Mouse (Mus musculus) midbrain, embryonic 16.5 days (tissue): ENCODE results near the gene Cd163. TPM values are rescaled to one million over a fixed set of nuclear protein-coding genes. Genes with fewer than 3 reads are reported as not detected.
"Not testable (repeated sequence)": the region's sequence is repeated elsewhere in the genome, so short reads cannot be mapped to it uniquely, and the experiment has no call there.

ENCODE experiments used
- ATAC-seq: fragments of 200-750 bp; cut with Nextera tagmentation; 2 replicates; pipeline ENCODE4 v1.8.0; 2017; ENCODE audit warnings: moderate TSS enrichment
- H3K27ac ChIP-seq: fragments of 300-500 bp; sonication (generic); 2 replicates; pipeline ENCODE4 v1.5.1; 2014; ENCODE audit warnings: mild to moderate bottlenecking, low read length, mixed read lengths
- H3K27me3 ChIP-seq: fragments of 300-500 bp; sonication (generic); 2 replicates; pipeline ENCODE4 v1.6.1; 2014; ENCODE audit warnings: low read depth, low read length, mixed read lengths; ENCODE audit not compliant: control insufficient read depth, insufficient read depth
- H3K36me3 ChIP-seq: fragments of 300-500 bp; sonication (generic); 2 replicates; pipeline ENCODE4 v1.6.1; 2014; ENCODE audit warnings: mild to moderate bottlenecking, low read length, moderate library complexity, mixed read lengths; ENCODE audit not compliant: control insufficient read depth, insufficient read depth
- H3K4me1 ChIP-seq: fragments of 300-500 bp; sonication (generic); 2 replicates; pipeline ENCODE4 v1.6.1; 2014; ENCODE audit warnings: mild to moderate bottlenecking, low read length, mixed read lengths; ENCODE audit not compliant: control insufficient read depth, insufficient read depth
- H3K4me2 ChIP-seq: fragments of 300-500 bp; sonication (generic); 2 replicates; pipeline ENCODE4 v1.6.1; 2014; ENCODE audit warnings: mild to moderate bottlenecking, low read length, mixed read lengths
- H3K4me3 ChIP-seq: fragments of 300-500 bp; sonication (generic); 2 replicates; pipeline ENCODE4 v1.5.1; 2014; ENCODE audit warnings: low read depth, mild to moderate bottlenecking, low read length, moderate library complexity, mixed read lengths
- H3K9ac ChIP-seq: fragments of 300-500 bp; sonication (generic); 2 replicates; pipeline ENCODE4 v1.6.1; 2014; ENCODE audit warnings: low read depth, low read length, mixed read lengths
- H3K9me3 ChIP-seq: fragments of 300-500 bp; sonication (generic); replicated peaks from 2 replicates; pipeline ENCODE4 v1.6.1; 2014; ENCODE audit warnings: mild to moderate bottlenecking, low read length, mixed read lengths; ENCODE audit not compliant: control insufficient read depth, poor library complexity, severe bottlenecking
- WGBS: fragments of 180-500 bp; shearing (Covaris S2); extraction: QIAGEN DNeasy Blood & Tissue Kit; methylation state at CpG from one replicate; pipeline ENCODE4 v1.1.7; 2014; 5-methylcytosine and 5-hydroxymethylcytosine counted together
- polyA plus RNA-seq: library from polyadenylated mRNA; unstranded; fragments of >200 nt; fragmentation: Nextera tagmentation; extraction: Ambion mirVana; gene quantifications from 2 replicates; pipeline ENCODE4 v1.2.1, GENCODE M21; 2015

Cd163 gene
- polyA plus RNA-seq, 1 experiment from 2014 or later, result 1.0 TPM

DNA sequence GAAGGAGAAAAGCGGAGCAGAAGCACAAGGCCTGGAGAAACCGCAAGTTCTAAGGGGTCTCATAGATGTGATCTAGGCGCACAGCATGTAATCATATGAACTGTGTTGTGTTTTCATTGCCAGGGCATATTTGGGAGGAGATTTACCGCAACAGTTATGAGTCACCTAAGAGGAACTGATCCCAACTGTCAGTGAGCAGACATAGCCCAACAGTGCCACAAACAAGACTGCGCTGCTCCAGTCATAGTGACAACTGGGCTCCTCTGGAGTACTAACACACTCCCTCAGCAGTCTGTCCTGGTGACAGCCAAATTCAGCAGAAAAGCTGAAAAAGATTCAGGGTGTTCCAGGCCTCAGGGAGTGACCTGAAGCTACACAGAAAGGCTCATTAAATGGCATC lies 7.1 kb upstream of the Cd163 start:
- H3K4me2 ChIP-seq, H3K27me3 ChIP-seq, H3K9ac ChIP-seq, H3K4me3 ChIP-seq, ATAC-seq, H3K36me3 ChIP-seq, H3K27ac ChIP-seq, H3K9me3 ChIP-seq, H3K4me1 ChIP-seq: not testable (repeated sequence)
- WGBS, result 98% methylated on average over 4 of the region's 5 CpGs

DNA sequence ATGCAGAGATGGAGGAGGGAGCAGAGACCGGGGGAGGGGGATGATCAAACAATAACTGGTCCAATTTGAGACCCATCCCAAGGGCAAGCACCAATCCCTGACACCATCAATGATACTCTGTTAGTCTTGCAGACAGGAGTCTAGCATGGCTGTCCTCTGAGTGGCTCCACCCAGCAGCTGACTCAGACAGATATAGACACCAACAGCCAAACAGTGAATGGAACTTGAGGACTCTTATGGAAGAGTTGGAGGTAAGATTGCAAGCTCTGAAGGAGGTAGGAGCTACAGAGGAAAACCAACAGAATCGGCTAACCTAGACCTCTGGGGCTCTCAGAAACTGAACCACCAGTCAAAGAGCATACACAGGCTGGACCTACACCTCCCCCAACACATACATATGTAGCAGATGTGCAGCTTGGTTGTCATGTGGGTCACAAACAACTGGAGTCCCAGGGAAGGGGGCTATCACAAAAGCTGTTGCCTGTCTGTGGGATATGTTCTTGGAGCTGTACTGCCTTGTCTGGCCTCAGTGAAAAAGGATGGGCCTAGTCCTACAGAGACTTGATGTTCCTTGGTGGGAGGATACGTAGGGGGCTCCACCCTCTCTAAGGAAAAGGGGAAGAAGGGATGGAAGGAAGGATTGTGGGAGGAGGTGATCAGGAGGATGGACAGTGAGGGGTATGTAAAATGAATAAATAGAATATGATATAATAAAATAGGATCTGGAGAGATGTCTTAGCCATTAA lies 2.8 kb upstream of the Cd163 start:
- Histone ChIP-seq H3K27ac (no peak overlapping the region), H3K4me3 (no peak overlapping the region), H3K9ac (no peak overlapping the region), H3K4me1 (no peaks in the 10 kb centered on the region), H3K27me3 (no peaks in the 10 kb centered on the region), H3K36me3 (no peaks in the 10 kb centered on the region), H3K4me2 (no peak overlapping the region), H3K9me3 (no peaks in the 10 kb centered on the region)
- WGBS, result 82% methylated on average over 3 of the region's 3 CpGs
- no peak for ATAC-seq

DNA sequence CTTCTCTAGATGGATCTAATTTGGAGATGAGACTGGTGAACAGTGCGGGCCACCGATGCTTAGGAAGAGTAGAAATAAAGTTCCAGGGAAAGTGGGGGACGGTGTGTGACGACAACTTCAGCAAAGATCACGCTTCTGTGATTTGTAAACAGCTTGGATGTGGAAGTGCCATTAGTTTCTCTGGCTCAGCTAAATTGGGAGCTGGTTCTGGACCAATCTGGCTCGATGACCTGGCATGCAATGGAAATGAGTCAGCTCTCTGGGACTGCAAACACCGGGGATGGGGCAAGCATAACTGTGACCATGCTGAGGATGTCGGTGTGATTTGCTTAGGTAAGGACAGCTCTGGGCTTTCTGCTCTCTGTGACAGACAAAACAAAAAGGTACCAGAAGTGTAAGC lies 4.5 kb downstream of the Cd163 start:
- 87% methylated on average over 8 of the region's 8 CpGs for WGBS
- Histone ChIP-seq H3K36me3 (no peaks in the 10 kb centered on the region), H3K4me1 (no peaks in the 10 kb centered on the region), H3K4me3 (no peak overlapping the region), H3K9ac (no peak overlapping the region), H3K4me2 (no peak overlapping the region), H3K9me3 (no peaks in the 10 kb centered on the region), H3K27me3 (no peaks in the 10 kb centered on the region), H3K27ac (no peak overlapping the region)
- ATAC-seq, result no peak

DNA sequence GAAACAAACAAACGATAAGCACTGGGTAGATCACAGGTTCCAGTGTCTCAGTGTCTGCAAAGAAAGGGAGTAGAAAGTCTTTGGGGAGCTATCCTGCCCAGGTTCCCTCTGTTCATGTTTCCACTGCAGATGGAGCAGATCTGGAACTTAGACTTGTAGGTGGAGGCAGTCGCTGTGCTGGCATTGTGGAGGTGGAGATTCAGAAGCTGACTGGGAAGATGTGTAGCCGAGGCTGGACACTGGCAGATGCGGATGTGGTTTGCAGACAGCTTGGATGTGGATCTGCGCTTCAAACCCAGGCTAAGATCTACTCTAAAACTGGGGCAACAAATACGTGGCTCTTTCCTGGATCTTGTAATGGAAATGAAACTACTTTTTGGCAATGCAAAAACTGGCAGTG lies 7.8 kb downstream of the Cd163 start:
- 87% methylated on average over 6 of the region's 6 CpGs for WGBS

DNA sequence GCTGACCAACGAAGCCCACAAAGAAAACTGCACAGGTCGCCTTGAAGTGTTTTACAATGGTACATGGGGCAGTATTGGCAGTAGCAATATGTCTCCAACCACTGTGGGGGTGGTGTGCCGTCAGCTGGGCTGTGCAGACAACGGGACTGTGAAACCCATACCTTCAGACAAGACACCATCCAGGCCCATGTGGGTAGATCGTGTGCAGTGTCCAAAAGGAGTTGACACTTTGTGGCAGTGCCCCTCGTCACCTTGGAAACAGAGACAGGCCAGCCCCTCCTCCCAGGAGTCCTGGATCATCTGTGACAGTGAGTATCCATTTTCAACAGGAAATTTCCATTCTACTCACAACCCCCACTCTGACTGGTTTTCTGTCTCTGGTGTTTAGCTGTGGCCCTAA lies 15.9 kb downstream of the Cd163 start:
- no peaks in the 10 kb centered on the region for H3K9me3 ChIP-seq
- no peak overlapping the region for H3K4me2 ChIP-seq
- H3K4me1 ChIP-seq, result no peaks in the 10 kb centered on the region
- no peak for ATAC-seq
- no peaks in the 10 kb centered on the region for H3K27me3 ChIP-seq
- WGBS, result 58% methylated on average over 6 of the region's 6 CpGs
- no peak overlapping the region for H3K27ac ChIP-seq
- no peak overlapping the region for H3K4me3 ChIP-seq
- H3K36me3 ChIP-seq, result no peaks in the 10 kb centered on the region
- H3K9ac ChIP-seq, result no peak overlapping the region

More for the DNA sequence above, 7.8 kb downstream of the Cd163 start:
- no peaks in the 10 kb centered on the region for H3K9me3 ChIP-seq
- no peaks in the 10 kb centered on the region for H3K27me3 ChIP-seq
- H3K4me1 ChIP-seq, result no peaks in the 10 kb centered on the region
- no peak overlapping the region for H3K4me2 ChIP-seq
- no peaks in the 10 kb centered on the region for H3K36me3 ChIP-seq
- no peak overlapping the region for H3K27ac ChIP-seq
- H3K9ac ChIP-seq, result no peak overlapping the region
- no peak for ATAC-seq
- no peak overlapping the region for H3K4me3 ChIP-seq

DNA sequence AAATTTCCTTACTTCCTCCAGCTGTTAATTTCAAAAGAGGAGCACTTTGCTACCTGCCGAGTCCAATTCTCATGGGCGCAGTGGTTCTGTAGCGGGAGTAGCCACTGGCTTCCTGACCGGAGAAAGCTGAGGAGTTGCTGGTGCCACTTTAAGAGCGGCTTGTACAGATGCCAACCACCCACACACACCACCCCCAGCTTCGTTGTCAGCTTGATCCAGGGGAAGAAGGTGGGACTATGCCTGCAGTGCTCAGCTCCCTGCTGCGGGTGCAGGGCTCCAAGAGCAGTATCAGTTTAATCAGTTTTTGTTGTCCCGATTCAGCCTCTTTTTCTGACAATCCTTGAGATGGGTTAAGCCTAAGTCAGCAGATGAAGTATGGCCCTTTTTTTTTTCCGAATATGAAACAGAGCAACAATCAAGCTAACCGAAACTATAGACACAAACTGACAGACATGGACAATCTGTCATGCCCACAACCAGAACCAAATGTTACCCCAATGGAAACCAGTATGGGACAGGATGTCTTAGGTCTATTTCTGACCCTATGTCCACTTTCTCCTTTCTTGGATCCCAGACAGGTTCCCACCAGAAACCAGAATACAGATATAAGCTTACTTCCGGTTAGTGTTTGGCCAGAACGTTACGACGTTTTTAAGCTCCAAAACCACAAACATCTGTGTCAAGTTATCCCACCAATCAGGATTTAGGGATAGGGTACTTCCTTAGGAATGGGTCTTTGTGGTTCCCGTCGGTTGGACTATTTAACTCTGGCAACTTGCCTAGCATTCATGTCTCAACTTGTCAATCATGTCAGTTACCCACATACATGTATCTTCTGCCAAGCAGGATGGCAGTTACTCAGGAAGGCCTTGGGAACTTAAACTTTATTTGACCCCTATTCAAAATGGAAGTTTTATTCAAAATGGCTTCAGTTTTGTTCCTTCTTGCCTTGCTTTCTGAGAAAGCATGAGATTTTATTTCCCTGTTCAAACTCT lies 17.3 kb downstream of the Cd163 start:
- H3K4me1 ChIP-seq, result no peaks in the 10 kb centered on the region
- H3K9me3 ChIP-seq, result no peaks in the 10 kb centered on the region
- ATAC-seq, result no peak
- no peak overlapping the region for H3K4me3 ChIP-seq
- no peaks in the 10 kb centered on the region for H3K36me3 ChIP-seq
- no peak overlapping the region for H3K4me2 ChIP-seq
- WGBS, result 86% methylated on average over 16 of the region's 16 CpGs
- H3K9ac ChIP-seq, result no peak overlapping the region
- H3K27me3 ChIP-seq, result no peaks in the 10 kb centered on the region
- no peak overlapping the region for H3K27ac ChIP-seq

DNA sequence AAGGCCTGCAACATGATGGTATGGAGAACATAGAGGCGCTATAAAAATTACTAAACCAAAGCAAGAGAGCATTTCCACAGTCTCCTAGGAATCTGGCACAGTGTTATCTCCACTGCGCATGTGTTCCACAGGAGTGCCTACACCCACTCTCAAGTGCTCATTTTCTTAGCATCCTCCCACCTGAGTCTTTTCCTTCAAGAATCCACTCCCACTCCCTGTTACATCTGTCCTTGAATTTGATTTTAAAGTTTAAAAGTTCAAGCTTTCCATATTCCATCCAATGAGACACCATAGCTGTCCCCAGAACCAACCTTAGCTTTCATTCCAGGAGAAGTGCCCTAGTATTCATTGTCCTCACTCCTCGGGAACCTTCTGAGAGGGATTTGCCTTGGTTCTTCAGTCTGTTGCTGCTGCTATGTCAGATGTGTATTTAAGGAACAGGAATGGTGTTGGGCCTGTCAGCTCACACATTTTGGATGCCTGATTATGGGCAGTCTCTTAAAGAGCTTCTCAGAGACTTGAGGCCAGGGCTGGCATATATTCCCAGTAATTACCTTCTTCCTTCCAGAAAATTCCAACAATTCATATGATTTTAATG lies 24.0 kb downstream of the Cd163 start:
- Histone ChIP-seq H3K9me3 (no peaks in the 10 kb centered on the region), H3K4me3 (no peak overlapping the region), H3K36me3 (no peaks in the 10 kb centered on the region), H3K27ac (no peak overlapping the region), H3K4me1 (no peaks in the 10 kb centered on the region), H3K4me2 (no peak overlapping the region), H3K27me3 (no peaks in the 10 kb centered on the region), H3K9ac (no peak overlapping the region)
- ATAC-seq, result no peak
- 93% methylated on average over 3 of the region's 3 CpGs for WGBS

DNA sequence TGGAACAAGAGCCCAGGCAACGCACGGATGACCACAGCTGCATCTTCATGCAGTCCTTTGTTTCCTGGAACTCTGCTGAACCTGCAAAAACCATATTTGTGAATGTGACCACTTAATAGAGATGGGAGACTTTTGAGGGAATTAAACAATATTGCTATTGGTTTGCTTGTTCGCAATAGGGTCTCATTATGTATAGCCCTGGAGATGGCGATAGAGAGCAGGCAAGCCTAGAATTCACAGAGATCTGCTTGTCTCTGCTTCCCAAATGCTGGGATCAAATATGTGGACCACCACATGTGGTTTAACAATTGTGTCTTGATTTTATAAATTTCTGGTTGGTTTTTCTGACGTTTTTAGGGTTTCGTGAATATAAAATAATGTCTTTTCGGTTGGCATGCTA lies 25.2 kb downstream of the Cd163 start:
- Histone ChIP-seq H3K27ac (no peak overlapping the region), H3K27me3 (no peaks in the 10 kb centered on the region), H3K36me3 (no peaks in the 10 kb centered on the region), H3K9me3 (no peaks in the 10 kb centered on the region), H3K4me2 (no peak overlapping the region), H3K4me3 (no peak overlapping the region), H3K9ac (no peak overlapping the region), H3K4me1 (no peaks in the 10 kb centered on the region)
- WGBS, result 91% methylated on average over 7 of the region's 7 CpGs
- ATAC-seq, result no peak

DNA sequence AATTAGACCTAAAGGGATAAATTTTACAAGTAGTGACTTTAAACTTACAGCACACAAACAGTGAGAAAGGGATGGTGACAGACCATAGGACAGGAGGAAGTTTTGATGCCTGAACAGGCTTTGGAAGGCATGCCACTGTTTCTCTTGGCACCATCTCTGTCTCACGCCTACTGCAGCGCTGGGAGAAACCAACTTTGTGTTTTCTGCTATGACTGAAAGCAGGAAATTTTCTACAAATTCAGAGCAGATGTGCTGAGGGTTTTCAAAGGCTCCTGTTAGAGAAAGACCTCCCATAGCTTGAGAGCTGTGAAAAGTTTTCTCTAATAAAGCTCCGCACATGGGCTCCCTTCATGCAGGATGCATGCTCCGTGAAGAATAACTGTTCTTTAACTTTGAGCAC lies 40.6 kb downstream of the Cd163 start:
- Histone ChIP-seq H3K4me3 (no peak overlapping the region), H3K9ac (no peak overlapping the region)
- ATAC-seq, result no peak

More for the DNA sequence above, 40.6 kb downstream of the Cd163 start:
- Histone ChIP-seq H3K4me1 (no peaks in the 10 kb centered on the region), H3K4me2 (no peak overlapping the region), H3K27me3 (no peaks in the 10 kb centered on the region), H3K36me3 (no peaks in the 10 kb centered on the region), H3K9me3 (no peaks in the 10 kb centered on the region), H3K27ac (no peak overlapping the region)
- WGBS, result 88% methylated on average over 4 of the region's 4 CpGs
